Mouse (Mus musculus): ENCODE results near the gene Rab8b.
"Not testable (repeated sequence)": the region's sequence is repeated elsewhere in the genome, so short reads cannot be mapped to it uniquely, and the experiment has no call there.

Rab8b gene

DNA sequence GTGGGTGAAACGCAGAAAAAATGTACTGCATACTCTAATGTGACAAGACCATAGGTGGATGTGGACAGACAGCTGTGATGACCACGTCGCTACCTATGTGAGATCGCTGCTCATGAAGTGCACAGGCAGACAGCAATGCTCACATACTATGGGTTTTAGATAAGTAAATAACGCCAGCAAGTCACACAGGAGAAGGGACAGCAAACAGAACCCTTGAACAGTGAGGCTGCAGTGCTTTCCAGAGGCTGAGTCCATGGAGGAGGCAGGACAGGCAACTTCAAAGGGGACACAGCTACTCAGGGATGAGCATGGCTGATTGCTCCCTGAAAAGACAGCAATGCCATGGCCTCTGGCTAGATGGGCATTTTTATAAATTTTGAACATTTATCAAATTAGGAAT, 72.7 kb downstream of the Rab8b start:
- DNase-seq (ENCODE audit: low read depth, low spot score), result no peak

GRCm38 (mm10) chr9:66835097-66835480, 84.4 kb downstream of the Rab8b start:
- DNase-seq (ENCODE audit: low read depth, low spot score), result no peak

DNA sequence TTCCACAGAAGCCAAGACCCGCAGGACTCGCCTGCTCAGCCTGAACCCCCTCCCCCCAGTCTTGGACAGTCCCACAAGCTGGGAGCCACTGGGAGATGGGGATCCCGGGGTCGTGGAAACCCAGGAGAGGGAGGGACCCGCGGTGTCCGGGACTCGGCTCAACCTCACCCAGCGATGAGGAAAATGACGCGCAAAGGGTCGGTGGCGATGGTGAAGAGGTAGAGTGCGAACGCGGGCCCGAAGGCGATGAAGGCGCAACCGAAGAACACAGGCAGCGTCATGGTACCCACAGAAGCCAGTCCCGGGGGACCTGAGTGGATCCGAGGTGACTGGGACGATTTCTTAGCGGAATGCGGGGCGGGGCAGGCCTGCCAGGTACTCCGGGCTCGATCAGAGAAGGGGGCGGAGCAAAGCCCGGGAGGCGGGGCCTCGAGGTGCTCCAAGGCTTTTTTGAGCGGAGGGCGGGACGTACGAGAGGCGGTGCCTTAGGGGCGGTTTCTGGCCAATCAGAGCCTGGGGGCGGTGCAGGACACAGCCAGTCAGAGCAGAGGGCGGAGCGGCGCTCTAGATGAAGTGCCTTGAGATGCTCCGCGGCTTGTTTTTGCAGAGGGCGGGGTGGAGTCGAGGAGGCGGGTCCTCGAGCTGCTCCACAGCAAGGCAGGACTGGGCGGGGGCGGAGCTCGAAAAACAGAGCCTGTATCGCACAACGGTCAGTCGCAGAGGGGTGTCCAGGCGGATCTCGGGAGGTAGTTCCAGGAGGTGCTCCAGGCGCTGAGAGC, 85.0 kb downstream of the Rab8b start, which contains the start of gene Aph1c:
Gene Aph1c (minus strand): TSS at position 409 of the 779 bp plus-strand sequence.
- DNase-seq (ENCODE audit: low read depth, low spot score), result peak; percentile 96

- no peak for DNase-seq (ENCODE audit: low read depth, low spot score)
Observed at GRCm38 (mm10) chr9:66833851-66834250, 85.6 kb downstream of the Rab8b start.

- no peak for DNase-seq (ENCODE audit: low read depth, low spot score)
Observed at GRCm38 (mm10) chr9:66832366-66832908, 87.0 kb downstream of the Rab8b start.

GRCm38 (mm10) chr9:66825990-66826389, 93.5 kb downstream of the Rab8b start:
- peak; percentile 61 for DNase-seq (ENCODE audit: low read depth, low spot score)

GRCm38 (mm10) chr9:66822255-66822654, 97.2 kb downstream of the Rab8b start:
- not testable (repeated sequence) for DNase-seq (ENCODE audit: low read depth, low spot score)

GRCm38 (mm10) chr9:66820996-66821395, 98.5 kb downstream of the Rab8b start:
- no peak for DNase-seq (ENCODE audit: low read depth, low spot score)

- DNase-seq (ENCODE audit: low read depth, low spot score), result no peak
Observed at GRCm38 (mm10) chr9:66813392-66813791, 106.1 kb downstream of the Rab8b start.

DNA sequence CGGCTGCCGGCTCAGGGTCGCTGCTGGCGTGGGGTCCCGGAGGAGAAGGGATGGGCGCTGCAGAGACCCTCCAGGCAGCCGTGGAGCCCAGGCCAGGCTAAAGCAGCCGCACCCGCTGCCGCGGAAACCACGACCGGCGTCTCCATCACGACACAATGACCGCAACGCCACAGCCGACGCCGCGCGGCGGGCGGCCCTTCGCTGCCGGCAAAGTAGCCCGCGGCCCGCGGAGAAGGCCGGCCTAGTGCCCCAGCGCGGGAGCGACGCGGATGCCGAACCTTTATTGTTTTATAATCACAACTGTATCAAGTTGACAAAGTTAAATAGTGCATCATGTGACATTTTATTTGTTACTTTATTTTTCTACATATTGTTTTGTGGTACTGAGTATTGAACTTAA, 113.5 kb downstream of the Rab8b start:
- DNase-seq (ENCODE audit: low read depth, low spot score), result not testable (repeated sequence)

DNA sequence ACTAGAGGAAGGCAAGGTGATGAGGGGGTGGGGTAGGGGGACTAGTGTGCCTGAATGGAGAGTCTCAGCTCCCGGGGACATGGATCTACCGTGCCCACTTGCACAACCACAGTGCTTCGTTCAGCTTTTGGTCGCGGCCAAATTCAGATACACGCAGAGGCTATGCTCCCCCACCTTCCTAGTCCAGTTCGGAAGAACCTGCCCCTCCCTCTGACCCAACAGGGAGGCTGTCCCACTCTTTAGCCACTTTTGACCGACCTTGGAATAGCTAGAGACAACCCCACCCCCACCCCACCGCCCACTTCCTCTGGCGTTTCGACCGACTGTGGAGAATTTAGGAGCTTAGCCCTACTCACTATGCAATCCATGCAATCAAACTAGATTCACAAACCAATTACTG, 117.5 kb downstream of the Rab8b start:
- no peak for DNase-seq (ENCODE audit: low read depth, low spot score)

GRCm38 (mm10) chr9:66796739-66797138, 122.7 kb downstream of the Rab8b start, which contains the start of gene Gm10647:
Gene Gm10647 (plus strand): TSS chr9:66797039.
- DNase-seq (ENCODE audit: low read depth, low spot score), result no peak

GRCm38 (mm10) chr9:66795464-66796324, 123.8 kb downstream of the Rab8b start, which contains the start of gene Aph1b:
Gene Aph1b (minus strand): TSS chr9:66795490.
- peak; percentile 86 for DNase-seq (ENCODE audit: low read depth, low spot score)

DNA sequence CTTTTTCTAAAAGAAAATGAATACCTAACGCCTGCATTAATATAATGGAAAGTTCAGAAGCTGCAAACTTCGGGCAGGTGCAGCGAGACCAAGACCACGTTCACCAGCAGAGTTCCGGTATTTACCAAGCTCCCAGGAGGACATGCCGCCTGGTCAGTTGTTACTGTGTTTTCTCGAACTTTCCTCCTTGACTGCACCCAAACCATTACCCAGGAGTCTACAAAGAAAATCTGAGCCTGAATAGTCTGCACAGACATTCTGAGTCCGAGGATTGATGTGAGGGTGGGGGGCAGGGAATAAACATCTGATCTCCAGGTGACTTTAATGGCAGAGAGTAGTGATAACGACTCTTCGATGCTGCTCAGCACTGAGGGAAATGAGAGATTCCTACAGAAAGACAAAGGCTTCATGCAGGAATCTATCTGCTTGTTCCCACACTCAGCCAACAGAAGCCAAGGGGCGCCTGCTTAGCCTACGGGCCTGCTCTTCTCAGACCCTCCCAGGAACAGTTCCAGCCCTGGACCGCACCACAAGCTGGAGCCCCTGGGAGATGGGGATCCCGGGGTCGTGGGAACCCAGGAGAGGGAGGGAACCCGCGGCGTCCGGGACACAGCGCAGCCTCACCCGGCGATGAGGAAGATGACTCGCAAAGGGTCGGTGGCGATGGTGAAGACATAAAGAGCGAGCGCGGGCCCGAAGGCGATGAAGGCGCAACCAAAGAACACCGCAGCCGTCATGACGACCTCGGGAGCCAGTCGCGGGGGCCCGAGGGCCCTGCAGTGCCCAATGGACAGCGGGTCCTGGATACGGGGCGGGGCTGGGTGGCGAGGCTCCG, 124.6 kb downstream of the Rab8b start:
- peak; percentile 26 for DNase-seq (ENCODE audit: low read depth, low spot score)

Data from brain, embryonic 18.5 days (tissue).